In genomic region chr1:152524987-152525648, GRCm38 (mm10) we compare ENCODE assay signal across 8 mouse cellular contexts.
DNase-seq lines count a peak whose midpoint lies in the region; ATAC-seq and TF ChIP-seq lines count a peak whose summit lies in the region.

No protein-coding gene starts in this region.

- peak; percentile 57 for DNase-seq in c-Kit-positive CD71-positive TER-119-positive erythroid progenitor cells, embryonic 14.5 days (ENCODE audit: low spot score)
- peak; percentile 91 for DNase-seq in forebrain, embryonic 14.5 days (ENCODE audit: low spot score)
- DNase-seq in heart, postnatal 14 days = peak; percentile 78 to 85
- peak; percentile 45 for DNase-seq in large intestine, adult 2 months (ENCODE audit: low read depth, low spot score)
- DNase-seq in liver, postnatal 0 days = peak; percentile 77
- peak; percentile 76 for DNase-seq in testis, postnatal 10 days (ENCODE audit: low spot score)

- H3K4me1 ChIP-seq in E14TG2a.4 (replicated peaks; ENCODE audit: low read depth, low read length) = peaks cover 10% of the 10 kb centered on the region
- H3K4me1 ChIP-seq in forebrain, embryonic 14.5 days (ENCODE audit: control insufficient read depth, insufficient read depth, low read length) = no peaks in the 10 kb centered on the region
- H3K4me1 ChIP-seq in liver, postnatal 0 days (ENCODE audit: insufficient read depth) = peaks cover 9% of the 10 kb centered on the region; the same call in 1 of the 2 replicates
- H3K4me1 ChIP-seq in neural tube, embryonic 14.5 days (ENCODE audit: control insufficient read depth, insufficient read depth, low read length) = no peaks in the 10 kb centered on the region

- intact Hi-C loops in heart, postnatal 14 days (cut with DNase I) = loop anchor here (1.0 to 5.0 kb wide), 4 partner anchors 100 to 377 kb away; partner anchors contain the start of genes Arpc5, Rgl1 and Smg7

- H3K27ac ChIP-seq in forebrain, embryonic 14.5 days (ENCODE audit: low read depth, low read length) = no peak overlapping the region
- no peak overlapping the region for H3K27ac ChIP-seq in liver, postnatal 0 days (ENCODE audit: low read depth)
- no peak overlapping the region for H3K27ac ChIP-seq in neural tube, embryonic 14.5 days (ENCODE audit: low read depth, low read length)

- 0 out of 2 replicates have a peak, but pooled peaks have one; percentile 36 for TF ChIP-seq EP300 in liver, postnatal 0 days (IDR thresholded peaks at IDR 0.05; ENCODE audit: low read depth)

- WGBS in forebrain, embryonic 14.5 days = 19% methylated on average over 6 of the region's 6 CpGs
- WGBS in large intestine, adult 2 months = 13% methylated on average over 6 of the region's 6 CpGs
- WGBS in liver, postnatal 0 days (ENCODE audit: insufficient replicate concordance) = 23% methylated on average over 6 of the region's 6 CpGs
- WGBS in neural tube, embryonic 14.5 days = 21% methylated on average over 6 of the region's 6 CpGs

- peaks cover 3% of the 10 kb centered on the region; the same call in 1 of the 2 replicates for H3K27me3 ChIP-seq in E14TG2a.4 (ENCODE audit: insufficient read depth, low read length)
- H3K27me3 ChIP-seq in forebrain, embryonic 14.5 days (replicated peaks; ENCODE audit: control insufficient read depth, insufficient read depth, low read length) = no peaks in the 10 kb centered on the region
- H3K27me3 ChIP-seq in liver, postnatal 0 days (ENCODE audit: insufficient read depth, low read length) = no peaks in the 10 kb centered on the region
- no peaks in the 10 kb centered on the region for H3K27me3 ChIP-seq in neural tube, embryonic 14.5 days (ENCODE audit: control insufficient read depth, insufficient read depth, low read length)

- no peak overlapping the region for H3K4me2 ChIP-seq in forebrain, embryonic 14.5 days (ENCODE audit: low read length)
- H3K4me2 ChIP-seq in liver, postnatal 0 days (ENCODE audit: low read depth, low read length) = no peak overlapping the region
- no peak overlapping the region for H3K4me2 ChIP-seq in neural tube, embryonic 14.5 days (ENCODE audit: low read depth, low read length)

- no peak overlapping the region for H3K9ac ChIP-seq in forebrain, embryonic 14.5 days (ENCODE audit: low read length)
- no peak overlapping the region for H3K9ac ChIP-seq in liver, postnatal 0 days (replicated peaks)
- H3K9ac ChIP-seq in neural tube, embryonic 14.5 days (replicated peaks; ENCODE audit: low read depth, low read length) = no peak overlapping the region

- peak; percentile 85 for ATAC-seq in forebrain, embryonic 14.5 days
- peak; percentile 77 for ATAC-seq in liver, postnatal 0 days
- ATAC-seq in neural tube, embryonic 14.5 days (ENCODE audit: low read depth) = peak; percentile 83; the same call in 1 of the 2 replicates

- peak; percentile 41 for TF ChIP-seq CTCF in E14TG2a.4 (conservative IDR thresholded peaks at IDR 0.05; ENCODE audit: low read length)
- peak; percentile 89 for TF ChIP-seq CTCF in liver, postnatal 0 days (IDR thresholded peaks at IDR 0.05; ENCODE audit: low read depth)

- no peaks in the 10 kb centered on the region for H3K9me3 ChIP-seq in E14TG2a.4 (ENCODE audit: low read length)
- H3K9me3 ChIP-seq in forebrain, embryonic 14.5 days (replicated peaks; ENCODE audit: control insufficient read depth, low read length) = no peaks in the 10 kb centered on the region
- H3K9me3 ChIP-seq in liver, postnatal 0 days (ENCODE audit: low read length) = no peaks in the 10 kb centered on the region
- H3K9me3 ChIP-seq in neural tube, embryonic 14.5 days (ENCODE audit: control insufficient read depth, low read length) = no peaks in the 10 kb centered on the region

- no peaks in the 10 kb centered on the region for H3K36me3 ChIP-seq in E14TG2a.4 (ENCODE audit: insufficient read depth, low read length)
- H3K36me3 ChIP-seq in forebrain, embryonic 14.5 days (ENCODE audit: control insufficient read depth, insufficient read depth, low read length) = peaks cover 10% of the 10 kb centered on the region
- peaks cover 33% of the 10 kb centered on the region for H3K36me3 ChIP-seq in liver, postnatal 0 days (replicated peaks; ENCODE audit: insufficient read depth, low read length)
- peaks cover 6% of the 10 kb centered on the region; the same call in 1 of the 2 replicates for H3K36me3 ChIP-seq in neural tube, embryonic 14.5 days (ENCODE audit: control insufficient read depth, insufficient read depth, low read length)

- no peak overlapping the region for H3K4me3 ChIP-seq in E14TG2a.4 (replicated peaks; ENCODE audit: low read length)
- H3K4me3 ChIP-seq in forebrain, embryonic 14.5 days (ENCODE audit: low read depth, low read length) = no peak overlapping the region
- H3K4me3 ChIP-seq in liver, postnatal 0 days (ENCODE audit: low read depth, low read length) = no peak overlapping the region
- no peak overlapping the region for H3K4me3 ChIP-seq in neural tube, embryonic 14.5 days (ENCODE audit: low read depth, low read length)
